Mouse (Mus musculus): Measurements from ENCODE around the gene Cxcl5.
A peak's percentile ranks its signal among the peaks of the same experiment; 100 is the strongest.

Gene Cxcl5

DNA sequence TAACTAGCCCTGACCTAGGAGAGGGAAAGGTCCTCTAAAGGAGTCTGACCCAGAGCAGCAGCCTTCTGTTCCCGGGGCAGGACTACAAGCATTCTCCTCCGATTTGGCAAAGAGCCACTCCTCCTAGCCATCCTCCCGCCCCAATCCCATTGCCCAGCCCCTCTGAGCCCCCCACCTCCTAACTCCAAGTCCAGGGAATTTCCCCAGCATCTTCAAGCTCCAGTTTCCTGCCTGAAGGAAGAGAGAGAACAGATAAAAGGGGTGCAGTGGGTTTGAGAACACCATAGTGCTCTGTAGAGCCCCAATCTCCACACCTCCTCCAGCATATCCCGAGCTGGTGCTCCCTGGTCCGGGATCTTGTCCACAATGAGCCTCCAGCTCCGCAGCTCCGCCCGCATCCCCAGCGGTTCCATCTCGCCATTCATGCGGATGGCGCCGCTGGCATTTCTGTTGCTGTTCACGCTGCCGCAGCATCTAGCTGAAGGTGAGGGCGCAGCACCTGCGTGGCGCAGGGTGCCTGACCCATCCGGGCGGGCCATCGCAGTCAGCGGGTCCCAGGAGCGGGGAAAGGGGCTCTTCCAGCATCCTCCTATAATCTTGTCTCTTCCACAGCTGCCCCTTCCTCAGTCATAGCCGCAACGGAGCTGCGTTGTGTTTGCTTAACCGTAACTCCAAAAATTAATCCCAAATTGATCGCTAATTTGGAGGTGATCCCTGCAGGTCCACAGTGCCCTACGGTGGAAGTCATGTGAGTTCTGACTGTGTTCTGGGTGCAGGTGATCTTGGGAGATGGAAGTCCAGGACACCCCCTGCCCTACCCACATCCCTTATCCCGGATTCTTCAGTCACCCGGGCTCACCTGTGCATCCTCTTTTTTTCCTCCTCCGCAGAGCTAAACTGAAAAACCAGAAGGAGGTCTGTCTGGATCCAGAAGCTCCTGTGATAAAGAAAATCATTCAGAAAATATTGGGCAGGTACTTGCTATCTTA, at the start of gene Cxcl5:
Gene Cxcl5 (plus strand): TSS at position 284 of the 989 bp plus-strand sequence.
- peak; percentile 26 for DNase-seq (ENCODE audit: low read depth, low spot score)

DNA sequence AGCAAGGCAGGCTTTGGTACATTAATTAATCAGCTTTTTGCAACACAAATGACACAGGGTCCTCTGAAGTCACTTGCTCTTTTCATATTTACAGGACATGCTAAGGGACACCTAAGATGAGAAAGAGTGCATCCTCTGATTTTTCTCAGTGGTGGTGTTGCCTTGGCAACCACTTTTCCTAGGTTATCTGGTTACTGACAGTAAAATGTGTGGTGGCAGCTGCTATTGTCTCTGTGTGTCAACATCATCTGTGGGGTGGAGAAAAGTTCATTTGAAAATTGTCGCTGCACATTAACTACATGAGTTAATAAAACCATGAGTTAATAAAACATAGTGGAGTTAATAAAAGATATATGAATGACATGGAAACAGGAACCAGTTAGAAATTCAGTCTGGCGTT, 47.8 kb upstream of the Cxcl5 start:
- DNase-seq (ENCODE audit: low read depth, low spot score): no peak

DNA sequence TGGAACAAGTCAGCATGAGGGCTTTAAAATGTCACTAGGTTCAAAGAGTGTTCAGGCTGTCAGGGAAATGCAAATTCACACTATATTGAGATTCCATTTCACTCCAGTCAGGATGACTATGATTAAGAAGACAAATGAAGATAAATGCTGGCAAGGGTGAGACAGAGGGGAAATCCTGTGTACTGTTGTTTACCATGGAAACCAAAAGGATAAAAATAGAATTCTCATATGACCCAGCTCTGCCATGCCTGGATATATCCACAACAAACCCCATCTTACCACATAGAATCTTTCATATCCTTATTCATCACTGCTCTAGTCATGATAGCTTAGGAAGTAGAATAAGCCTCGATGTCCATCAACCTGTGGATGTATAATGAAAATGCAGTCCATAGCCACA, 41.2 kb upstream of the Cxcl5 start:
- DNase-seq (ENCODE audit: low read depth, low spot score): no peak

GRCm38 (mm10) chr5:90722656-90723055, 36.5 kb upstream of the Cxcl5 start:
- DNase-seq (ENCODE audit: low read depth, low spot score): no peak

DNA sequence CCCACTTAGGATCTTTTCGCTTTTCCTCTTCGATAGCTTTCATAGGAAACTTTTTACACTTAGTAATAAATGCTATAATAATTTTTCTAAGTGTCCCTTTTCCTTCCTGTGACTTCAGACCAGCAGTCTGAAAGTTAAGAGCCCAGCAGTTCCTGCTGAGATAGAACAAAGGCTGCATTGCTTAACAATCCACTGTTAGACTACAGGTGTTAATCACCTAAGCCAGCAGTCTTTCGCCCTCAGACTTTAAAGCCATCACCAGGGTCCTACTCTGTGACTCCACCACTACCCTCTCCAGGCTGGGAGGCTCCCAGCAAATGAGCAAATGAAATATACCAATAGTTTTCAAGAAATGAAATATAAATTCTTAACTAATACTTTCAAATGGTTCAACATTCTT, 30.9 kb upstream of the Cxcl5 start:
- DNase-seq (ENCODE audit: low read depth, low spot score): no peak

DNA sequence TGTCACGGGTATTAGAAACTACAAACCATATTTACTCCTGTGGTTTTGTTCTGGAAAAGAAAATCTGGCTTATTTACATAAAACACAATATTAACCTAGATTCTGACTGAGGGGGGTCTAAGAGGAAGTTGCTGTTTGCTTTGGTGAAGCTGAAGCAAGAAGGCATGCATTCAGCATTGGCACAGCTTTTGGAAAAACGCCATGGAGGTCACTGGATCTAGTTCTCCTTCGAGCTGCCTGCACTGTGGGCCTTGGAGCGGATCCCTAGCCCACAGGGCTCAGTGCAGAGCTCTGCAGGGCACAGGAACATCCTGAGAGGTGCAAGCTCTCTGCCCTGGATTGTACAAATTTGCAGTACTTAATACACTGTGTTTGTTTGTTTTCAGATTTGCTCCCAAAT, 27.7 kb upstream of the Cxcl5 start:
- no peak for DNase-seq (ENCODE audit: low read depth, low spot score)

DNA sequence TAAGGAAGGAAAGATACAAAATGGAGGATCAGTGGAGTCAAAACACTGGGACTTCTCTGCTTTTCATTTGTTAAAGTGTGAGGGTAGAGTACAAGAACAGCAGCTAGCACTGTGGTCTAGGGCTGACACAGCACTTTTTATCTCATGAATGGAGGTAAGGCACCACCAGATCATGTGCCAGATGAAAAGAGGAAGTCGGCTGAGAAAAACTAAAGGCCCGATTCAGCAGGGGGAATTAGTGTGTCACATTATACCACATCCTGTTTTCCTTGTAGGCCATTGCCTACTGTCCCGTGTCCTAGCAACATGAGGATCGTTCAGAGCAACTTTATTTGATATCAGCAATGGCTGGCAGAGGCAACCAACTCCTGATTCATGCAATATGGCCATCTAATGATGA, 17.1 kb upstream of the Cxcl5 start:
- DNase-seq (ENCODE audit: low read depth, low spot score): no peak

DNA sequence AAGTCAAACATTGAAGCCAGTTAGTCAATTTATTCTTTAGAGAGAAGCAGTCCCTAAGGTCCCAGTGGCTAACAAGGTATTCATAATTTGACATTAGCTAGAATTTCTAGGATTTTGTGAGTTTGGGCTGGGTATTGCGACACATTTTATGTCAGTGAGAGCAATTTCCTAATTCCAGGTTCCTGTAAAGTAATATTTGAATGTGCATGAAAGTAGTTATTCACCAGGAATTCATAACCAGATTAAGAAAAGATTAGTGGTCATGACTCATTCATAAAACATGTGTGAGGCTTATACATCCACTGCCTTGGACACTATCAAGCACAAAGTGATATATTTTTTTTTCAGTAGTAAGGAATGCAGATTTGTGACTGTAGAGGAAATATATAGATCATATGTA, 5.2 kb upstream of the Cxcl5 start:
- DNase-seq (ENCODE audit: low read depth, low spot score): no peak

DNA sequence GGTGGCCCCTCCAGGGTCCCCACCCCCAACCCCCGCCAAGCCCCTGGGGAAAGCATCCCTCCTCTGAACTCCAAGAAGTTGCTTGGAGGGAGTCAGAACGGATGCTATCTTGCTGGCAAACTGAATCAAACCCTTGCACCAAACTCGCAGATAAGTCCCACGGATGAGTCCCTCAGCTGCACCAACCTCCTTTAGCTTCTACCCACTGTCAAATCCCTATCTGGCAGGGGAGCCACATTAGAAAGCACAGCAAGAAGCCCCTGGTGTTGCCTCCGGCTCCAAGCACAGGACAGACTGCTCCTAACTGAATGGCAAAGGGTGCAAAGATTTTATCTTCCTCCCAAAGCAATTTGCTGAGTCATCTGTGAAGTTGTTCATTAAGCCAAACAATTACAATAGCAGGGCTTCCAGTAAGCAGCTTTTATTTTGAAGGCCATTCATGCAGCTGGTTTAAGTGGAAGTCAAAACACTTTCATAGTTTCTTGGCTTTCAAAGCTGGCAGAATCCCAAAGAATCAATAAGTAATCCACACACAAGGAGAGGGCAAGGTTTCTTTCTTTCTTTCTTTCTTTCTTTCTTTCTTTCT, 1.0 kb upstream of the Cxcl5 start:
- DNase-seq (ENCODE audit: low read depth, low spot score): no peak

GRCm38 (mm10) chr5:90760303-90760702, 1.1 kb downstream of the Cxcl5 start:
- no peak for DNase-seq (ENCODE audit: low read depth, low spot score)

DNA sequence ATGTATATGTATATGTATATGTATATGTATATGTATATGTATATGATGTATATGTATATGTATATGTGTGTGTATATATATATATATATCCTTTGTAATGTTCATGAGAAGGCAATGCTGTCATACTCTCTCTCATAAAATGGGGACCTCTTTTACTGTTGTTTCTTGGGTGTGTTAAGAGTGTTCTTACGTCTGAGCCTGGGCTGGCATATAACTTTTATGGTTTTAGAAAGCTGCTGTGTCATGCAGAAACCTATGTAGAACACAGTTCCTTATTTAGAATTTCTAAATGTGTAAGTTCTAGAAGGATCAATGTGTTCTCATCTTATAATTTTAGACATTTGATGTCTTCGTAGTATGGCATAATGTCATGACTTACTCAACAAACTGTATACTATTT, 1.7 kb downstream of the Cxcl5 start:
- no peak for DNase-seq (ENCODE audit: low read depth, low spot score)

DNA sequence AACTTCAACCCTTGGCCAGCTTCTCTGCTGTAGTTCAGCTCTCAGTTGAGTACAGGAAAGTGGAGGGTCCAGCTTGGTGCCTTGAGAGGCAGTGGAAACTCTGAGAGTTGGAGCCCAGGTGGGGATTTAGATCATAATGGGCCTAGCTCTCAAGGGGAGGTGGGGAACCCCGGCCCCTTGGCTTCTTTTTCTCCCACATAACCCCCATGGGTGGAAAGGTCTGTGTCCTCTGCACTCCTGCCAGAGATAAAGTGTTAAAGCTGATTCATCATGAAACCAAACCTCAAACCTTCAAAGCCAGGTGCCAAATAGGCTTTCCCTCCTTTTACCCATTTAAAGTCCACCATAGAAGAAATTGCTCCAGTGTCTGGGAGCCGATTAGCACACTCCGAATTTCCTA, 2.7 kb downstream of the Cxcl5 start:
- no peak for DNase-seq (ENCODE audit: low read depth, low spot score)

- DNase-seq (ENCODE audit: low read depth, low spot score): no peak
Measured at GRCm38 (mm10) chr5:90763912-90764665, 4.9 kb downstream of the Cxcl5 start.

DNA sequence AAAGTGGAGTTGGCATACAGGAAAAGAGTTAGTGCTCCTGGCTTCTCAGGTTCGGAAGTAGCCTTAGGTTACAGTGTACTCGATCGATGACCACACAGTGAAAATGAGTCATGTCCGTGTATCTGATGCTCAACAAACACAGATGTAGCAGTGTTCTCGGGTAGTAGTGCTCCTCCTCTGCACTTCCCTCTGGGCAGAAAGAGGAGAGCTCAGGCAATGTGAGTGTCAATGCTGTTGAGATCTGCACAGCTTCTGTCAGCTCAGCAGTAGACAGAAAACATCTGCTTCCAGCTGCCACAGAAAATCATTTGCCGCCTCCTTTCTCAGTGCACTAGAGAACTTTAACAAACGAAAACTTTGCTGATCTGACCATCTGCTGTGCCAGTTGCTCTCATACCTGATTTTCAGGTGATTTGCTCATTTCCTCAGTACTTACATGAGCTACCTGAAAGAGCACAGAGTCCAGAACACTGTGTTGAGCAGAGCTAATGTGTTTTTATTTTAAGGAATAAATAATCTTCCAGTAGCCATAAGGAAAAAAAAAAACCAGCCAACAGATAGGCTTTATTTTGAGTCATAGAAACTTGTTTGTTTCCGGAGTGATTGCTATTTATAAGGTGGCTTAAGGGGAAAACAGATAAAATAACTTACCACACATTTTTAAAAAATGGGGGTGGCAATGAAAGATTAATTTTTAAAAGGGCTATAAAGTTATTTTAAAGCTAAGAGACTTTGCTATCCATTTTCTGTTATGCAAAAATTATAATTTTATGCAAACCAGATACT, 6.9 kb downstream of the Cxcl5 start:
- DNase-seq (ENCODE audit: low read depth, low spot score): no peak

DNA sequence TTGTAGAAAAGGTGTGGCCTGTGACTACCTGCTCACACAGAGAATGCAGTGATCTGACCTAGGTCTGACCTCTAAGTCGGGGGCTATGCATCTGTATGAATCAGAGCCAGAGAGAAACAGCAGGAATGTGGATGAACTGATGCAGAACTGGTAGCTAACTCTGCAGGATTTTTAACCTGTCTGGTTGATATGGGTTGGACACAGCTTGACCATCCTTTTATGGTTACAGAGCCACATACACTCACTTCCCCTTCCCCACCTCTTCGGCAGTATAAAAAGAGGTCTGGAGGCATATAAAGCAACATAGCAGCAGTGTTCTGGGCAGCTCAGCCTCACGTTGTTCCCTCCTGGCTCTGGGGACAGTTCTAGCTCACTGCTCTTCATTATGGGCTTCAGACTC, 9.1 kb downstream of the Cxcl5 start, which contains the start of gene Ppbp:
Gene Ppbp (plus strand): TSS at position 301 of the 400 bp plus-strand sequence.
- no peak for DNase-seq (ENCODE audit: low read depth, low spot score)

GRCm38 (mm10) chr5:90771369-90771768, 12.2 kb downstream of the Cxcl5 start:
- DNase-seq (ENCODE audit: low read depth, low spot score): no peak

DNA sequence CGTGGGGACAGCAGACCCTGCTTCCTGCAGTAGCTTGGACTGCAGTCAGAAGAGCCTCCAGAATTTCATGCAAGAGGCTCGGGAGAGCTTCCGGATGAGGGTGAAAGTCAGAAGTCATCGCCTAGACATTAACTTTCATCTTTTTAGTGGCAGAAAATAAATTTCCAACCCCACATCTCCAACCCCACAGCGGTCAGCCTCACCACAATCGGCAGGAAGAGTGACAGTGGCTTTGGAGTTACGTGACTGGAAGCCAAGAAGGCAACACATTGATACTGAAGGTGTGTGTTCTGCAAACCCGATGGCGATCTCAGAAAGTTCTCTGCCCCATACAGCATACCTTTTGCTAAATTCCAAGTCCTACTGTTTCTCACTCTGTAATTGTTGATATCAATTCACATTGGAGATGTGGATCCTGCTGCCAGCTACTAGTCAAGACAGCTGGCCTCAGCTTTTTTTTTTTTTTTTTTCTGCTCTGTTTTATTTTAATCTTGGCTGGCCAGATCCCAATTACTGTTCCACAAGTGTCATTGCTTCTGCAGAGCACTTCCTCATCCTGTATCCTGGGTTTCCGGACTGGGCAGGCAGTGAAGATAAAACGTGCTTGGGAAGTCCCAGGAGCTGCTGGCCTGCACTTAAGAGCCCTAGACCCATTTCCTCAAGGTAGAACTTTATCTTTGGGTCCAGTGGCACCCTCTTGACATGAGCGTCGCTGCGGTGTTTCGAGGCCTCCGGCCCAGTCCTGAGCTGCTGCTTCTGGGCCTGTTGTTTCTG, 12.9 kb downstream of the Cxcl5 start, which contains the start of gene Pf4:
Gene Pf4 (plus strand): TSS at position 556 of the 774 bp plus-strand sequence.
- no peak for DNase-seq (ENCODE audit: low read depth, low spot score)

DNA sequence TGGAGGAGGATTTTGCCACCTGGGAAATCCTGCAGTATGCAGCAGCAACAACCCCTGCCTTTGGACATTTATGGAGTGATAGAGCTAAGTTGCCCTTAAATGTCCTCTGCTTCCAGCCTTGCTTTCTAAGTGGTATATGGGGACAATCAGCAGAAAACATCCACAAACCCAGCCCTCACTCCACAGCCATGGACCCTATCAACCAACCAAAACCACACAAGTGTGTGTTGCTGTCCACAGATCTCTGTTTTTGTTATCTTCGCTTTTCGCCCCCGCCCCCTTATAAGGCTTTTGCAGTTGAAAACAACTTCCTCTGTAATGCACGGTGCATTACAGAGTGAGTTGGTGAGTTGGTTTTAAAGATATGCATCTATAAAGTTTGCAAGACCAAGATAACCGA, 16.4 kb downstream of the Cxcl5 start:
- DNase-seq (ENCODE audit: low read depth, low spot score): no peak

DNA sequence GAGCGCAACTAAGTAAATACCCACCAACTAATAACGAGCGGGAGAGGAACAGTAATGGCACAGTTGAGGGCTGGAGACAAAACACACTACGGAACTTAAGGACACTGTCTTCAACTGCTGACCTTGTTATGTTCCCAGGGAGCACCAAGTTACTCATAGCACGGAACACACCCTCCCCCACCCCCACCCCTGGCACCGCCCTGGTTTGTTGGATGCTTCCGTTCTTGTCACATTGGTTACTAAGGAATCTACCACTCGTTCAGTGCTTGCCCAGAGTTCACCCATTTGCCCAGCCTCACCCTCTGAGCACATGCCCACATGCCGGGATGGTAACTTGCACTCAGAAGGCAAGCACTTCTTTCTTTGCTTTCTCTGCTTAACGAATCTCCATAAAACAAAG, 18.5 kb downstream of the Cxcl5 start:
- DNase-seq (ENCODE audit: low read depth, low spot score): no peak

DNA sequence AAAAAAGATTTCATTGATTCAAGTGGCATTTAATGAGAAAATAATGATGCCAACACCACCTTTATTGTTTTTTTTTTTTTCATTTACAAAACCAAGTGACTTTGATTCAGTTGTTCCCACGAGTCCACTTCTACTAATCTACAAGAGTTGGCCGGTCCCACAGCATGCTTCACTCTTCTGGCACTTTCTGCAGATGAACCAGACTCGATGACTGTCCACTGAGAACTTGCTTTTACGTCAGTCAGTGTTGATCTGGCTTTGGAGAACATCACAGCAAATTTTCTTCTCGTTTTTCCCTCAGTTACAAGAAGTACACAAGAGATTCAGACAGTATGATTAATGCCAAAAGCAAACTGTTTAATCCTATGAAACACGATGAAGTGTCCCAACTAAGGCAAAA, 19.7 kb downstream of the Cxcl5 start:
- DNase-seq (ENCODE audit: low read depth, low spot score): no peak

DNA sequence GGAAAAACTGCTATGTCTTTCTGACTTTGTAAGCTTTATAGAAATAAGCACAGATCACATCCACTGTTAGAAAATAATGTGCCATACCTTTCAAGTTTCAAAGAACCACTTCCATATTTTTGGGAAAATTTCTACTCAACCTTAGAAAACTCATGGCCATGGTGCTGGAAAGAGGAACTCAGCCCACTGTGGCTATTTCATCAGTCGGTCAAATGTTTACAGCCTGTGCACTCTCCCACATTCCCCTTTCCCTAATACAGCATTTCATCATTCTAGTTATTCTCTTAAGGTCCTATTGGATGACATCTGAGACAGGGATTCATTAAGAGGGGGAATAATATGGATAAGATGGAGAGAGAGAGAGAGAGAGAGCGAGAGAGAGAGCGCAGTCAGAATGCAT, 24.5 kb downstream of the Cxcl5 start:
- no peak for DNase-seq (ENCODE audit: low read depth, low spot score)
